Mouse (Mus musculus) midbrain, embryonic 15.5 days (tissue): ENCODE measurements around the gene Syce1l. TPM values are rescaled to one million over a fixed set of nuclear protein-coding genes. Genes with fewer than 3 reads are reported as not detected.

Source experiments
- ATAC-seq: fragments of 200-750 bp; cut with Nextera tagmentation; replicated peaks from 2 replicates; pipeline ENCODE4 v1.8.0; 2017; ENCODE audit warnings: moderate TSS enrichment
- H3K27ac ChIP-seq: fragments of 300-500 bp; sonication (generic); 2 replicates; pipeline ENCODE4 v1.5.1; 2015; ENCODE audit warnings: mild to moderate bottlenecking, inconsistent platforms
- H3K27me3 ChIP-seq: fragments of 300-500 bp; sonication (generic); replicated peaks from 2 replicates; pipeline ENCODE4 v1.6.1; 2015; ENCODE audit warnings: inconsistent platforms
- H3K36me3 ChIP-seq: fragments of 300-500 bp; sonication (generic); replicated peaks from 2 replicates; pipeline ENCODE4 v1.6.1; 2015; ENCODE audit warnings: inconsistent platforms
- H3K4me1 ChIP-seq: fragments of 300-500 bp; sonication (generic); 2 replicates; pipeline ENCODE4 v1.6.1; 2015; ENCODE audit warnings: inconsistent platforms
- H3K4me2 ChIP-seq: fragments of 300-500 bp; sonication (generic); 2 replicates; pipeline ENCODE4 v1.6.1; 2015; ENCODE audit warnings: inconsistent platforms, mild to moderate bottlenecking, moderate library complexity
- H3K4me3 ChIP-seq: fragments of 300-500 bp; sonication (generic); 2 replicates; pipeline ENCODE4 v1.5.1; 2015; ENCODE audit warnings: mild to moderate bottlenecking, inconsistent platforms
- H3K9ac ChIP-seq: fragments of 300-500 bp; sonication (generic); 2 replicates; pipeline ENCODE4 v1.6.1; 2015; ENCODE audit warnings: mild to moderate bottlenecking, inconsistent platforms
- H3K9me3 ChIP-seq: fragments of 300-500 bp; sonication (generic); 2 replicates; pipeline ENCODE4 v1.6.1; 2016; ENCODE audit warnings: inconsistent platforms
- WGBS: fragments of 180-500 bp; shearing (Covaris S2); methylation state at CpG from one replicate; pipeline ENCODE4 v1.1.7; 2015; ENCODE audit warnings: mixed read lengths; 5-methylcytosine and 5-hydroxymethylcytosine counted together
- polyA plus RNA-seq: library from polyadenylated mRNA; unstranded; fragments of >200 nt; fragmentation: Nextera tagmentation; extraction: Ambion mirVana; gene quantifications from 2 replicates; pipeline ENCODE4 v1.2.1, GENCODE M21; 2015

The Syce1l gene
- polyA plus RNA-seq, 1 experiment from 2014 or later, result not detected

- ATAC-seq, result no peak
- no peak overlapping the region for H3K4me2 ChIP-seq
- no peak overlapping the region for H3K27ac ChIP-seq
- no peaks in the 10 kb centered on the region for H3K27me3 ChIP-seq
- H3K4me3 ChIP-seq, result no peak overlapping the region
- H3K9me3 ChIP-seq, result no peaks in the 10 kb centered on the region
- H3K4me1 ChIP-seq, result no peaks in the 10 kb centered on the region
- no peaks in the 10 kb centered on the region for H3K36me3 ChIP-seq
- no peak overlapping the region for H3K9ac ChIP-seq
- 89% methylated on average over 5 of the region's 5 CpGs for WGBS
Observed at GRCm38 (mm10) chr8:113656154-113656553, 13.1 kb downstream of the Syce1l start.

DNA sequence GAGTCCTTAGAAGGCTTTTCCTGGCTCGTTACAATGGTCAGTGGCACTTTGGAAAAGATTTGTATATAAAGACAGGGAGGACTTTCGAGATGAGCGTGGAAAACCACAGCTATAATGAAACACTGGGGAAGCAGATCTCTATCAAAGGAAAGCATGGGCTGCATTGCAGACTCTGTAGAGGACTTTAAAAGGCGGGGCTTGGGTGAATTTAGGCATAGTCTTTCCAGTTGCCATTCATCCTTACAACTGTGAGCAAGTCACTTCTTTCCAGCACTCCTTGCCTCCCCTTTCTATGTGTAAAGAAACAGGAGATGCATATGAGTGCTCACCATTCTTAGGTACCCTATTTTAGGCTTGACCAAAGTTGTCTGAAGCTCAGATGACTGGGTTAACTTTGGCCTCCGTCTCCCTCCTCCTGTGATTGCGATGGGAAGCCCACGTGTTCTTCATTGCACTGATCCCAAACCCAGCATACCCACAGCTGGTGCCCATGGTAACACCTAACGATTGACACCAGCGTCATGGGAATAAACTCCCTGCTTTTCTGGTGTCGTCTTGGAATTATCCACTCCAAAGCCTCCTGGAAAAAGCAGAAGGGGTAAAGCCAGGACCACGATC is 13.8 kb downstream of the Syce1l start:
- Histone ChIP-seq H3K27me3 (no peaks in the 10 kb centered on the region), H3K9ac (no peak overlapping the region), H3K9me3 (no peaks in the 10 kb centered on the region), H3K36me3 (no peaks in the 10 kb centered on the region), H3K4me2 (no peak overlapping the region), H3K4me1 (no peaks in the 10 kb centered on the region), H3K4me3 (no peak overlapping the region), H3K27ac (no peak overlapping the region)
- no peak for ATAC-seq
- 81% methylated on average over 11 of the region's 11 CpGs for WGBS

- 96% methylated on average over 1 of the region's 1 CpGs for WGBS
- H3K27me3 ChIP-seq, result no peaks in the 10 kb centered on the region
- H3K9ac ChIP-seq, result no peak overlapping the region
- H3K27ac ChIP-seq, result no peak overlapping the region
- H3K9me3 ChIP-seq, result no peaks in the 10 kb centered on the region
- H3K4me1 ChIP-seq, result peaks cover 4% of the 10 kb centered on the region; the same call in 1 of the 2 replicates
- no peak overlapping the region for H3K4me2 ChIP-seq
- H3K36me3 ChIP-seq, result no peaks in the 10 kb centered on the region
- no peak overlapping the region for H3K4me3 ChIP-seq
- no peak for ATAC-seq
Observed at GRCm38 (mm10) chr8:113660128-113660527, 17.1 kb downstream of the Syce1l start.

DNA sequence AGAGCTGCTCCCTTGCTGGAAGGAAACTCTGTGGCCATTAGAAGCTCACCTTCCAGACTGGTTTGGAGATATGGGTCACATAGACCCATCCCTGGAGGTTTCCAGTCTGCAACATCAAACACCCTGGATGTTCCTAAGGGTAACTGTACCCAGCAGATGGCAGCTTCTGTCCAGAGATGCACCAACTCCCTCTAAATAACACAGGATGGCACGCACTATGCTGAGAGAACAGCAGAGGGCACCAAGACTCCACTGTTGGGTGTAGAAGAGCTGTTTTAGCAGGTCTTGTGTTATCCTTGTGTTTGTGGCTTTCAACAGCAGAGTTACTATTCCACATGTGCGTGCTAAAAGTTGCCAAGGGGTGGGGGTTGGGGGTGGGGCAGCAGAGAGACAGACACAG is 21.5 kb downstream of the Syce1l start:
- H3K9ac ChIP-seq, result no peak overlapping the region
- no peak overlapping the region for H3K4me2 ChIP-seq
- no peaks in the 10 kb centered on the region for H3K36me3 ChIP-seq
- WGBS, result 10% methylated on average over 2 of the region's 2 CpGs
- H3K27ac ChIP-seq, result no peak overlapping the region
- no peak overlapping the region for H3K4me3 ChIP-seq
- peaks cover 4% of the 10 kb centered on the region; the same call in 1 of the 2 replicates for H3K4me1 ChIP-seq
- H3K27me3 ChIP-seq, result no peaks in the 10 kb centered on the region
- H3K9me3 ChIP-seq, result no peaks in the 10 kb centered on the region
- peak; percentile 89 for ATAC-seq

DNA sequence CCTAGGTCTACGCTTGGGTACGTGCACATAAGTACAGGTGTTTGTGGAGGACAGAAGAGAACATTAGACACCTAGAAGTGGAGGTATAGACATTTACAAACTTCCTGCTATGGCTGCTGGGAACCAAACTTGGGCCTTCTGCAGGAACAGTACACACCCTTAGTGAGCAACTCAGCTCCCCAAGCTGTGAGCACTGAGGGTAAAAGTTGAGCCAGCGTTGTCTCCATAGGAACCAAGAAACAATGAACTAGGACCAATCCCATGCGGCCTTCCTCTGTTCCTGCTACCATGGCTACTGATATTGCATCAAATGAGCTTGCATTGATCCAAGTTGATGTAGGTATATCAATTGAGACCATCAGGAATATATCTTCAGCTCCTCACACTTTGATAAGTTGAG is 22.0 kb downstream of the Syce1l start:
- H3K9me3 ChIP-seq, result no peaks in the 10 kb centered on the region
- no peak overlapping the region for H3K9ac ChIP-seq
- peak; percentile 52; the same call in 1 of the 2 replicates for ATAC-seq
- H3K27me3 ChIP-seq, result no peaks in the 10 kb centered on the region
- no peak overlapping the region for H3K27ac ChIP-seq
- no peak overlapping the region for H3K4me3 ChIP-seq
- H3K36me3 ChIP-seq, result no peaks in the 10 kb centered on the region
- no peak overlapping the region for H3K4me2 ChIP-seq
- 46% methylated on average over 4 of the region's 4 CpGs for WGBS
- H3K4me1 ChIP-seq, result peaks cover 4% of the 10 kb centered on the region; the same call in 1 of the 2 replicates

- no peak overlapping the region for H3K27ac ChIP-seq
- no peaks in the 10 kb centered on the region for H3K27me3 ChIP-seq
- no peak overlapping the region for H3K4me3 ChIP-seq
- no peak overlapping the region for H3K9ac ChIP-seq
- no peaks in the 10 kb centered on the region for H3K9me3 ChIP-seq
- H3K36me3 ChIP-seq, result no peaks in the 10 kb centered on the region
- peaks cover 4% of the 10 kb centered on the region; the same call in 1 of the 2 replicates for H3K4me1 ChIP-seq
- no peak for ATAC-seq
- no peak overlapping the region for H3K4me2 ChIP-seq
- 62% methylated on average over 8 of the region's 8 CpGs for WGBS
Observed at GRCm38 (mm10) chr8:113665951-113666350, 22.9 kb downstream of the Syce1l start.

DNA sequence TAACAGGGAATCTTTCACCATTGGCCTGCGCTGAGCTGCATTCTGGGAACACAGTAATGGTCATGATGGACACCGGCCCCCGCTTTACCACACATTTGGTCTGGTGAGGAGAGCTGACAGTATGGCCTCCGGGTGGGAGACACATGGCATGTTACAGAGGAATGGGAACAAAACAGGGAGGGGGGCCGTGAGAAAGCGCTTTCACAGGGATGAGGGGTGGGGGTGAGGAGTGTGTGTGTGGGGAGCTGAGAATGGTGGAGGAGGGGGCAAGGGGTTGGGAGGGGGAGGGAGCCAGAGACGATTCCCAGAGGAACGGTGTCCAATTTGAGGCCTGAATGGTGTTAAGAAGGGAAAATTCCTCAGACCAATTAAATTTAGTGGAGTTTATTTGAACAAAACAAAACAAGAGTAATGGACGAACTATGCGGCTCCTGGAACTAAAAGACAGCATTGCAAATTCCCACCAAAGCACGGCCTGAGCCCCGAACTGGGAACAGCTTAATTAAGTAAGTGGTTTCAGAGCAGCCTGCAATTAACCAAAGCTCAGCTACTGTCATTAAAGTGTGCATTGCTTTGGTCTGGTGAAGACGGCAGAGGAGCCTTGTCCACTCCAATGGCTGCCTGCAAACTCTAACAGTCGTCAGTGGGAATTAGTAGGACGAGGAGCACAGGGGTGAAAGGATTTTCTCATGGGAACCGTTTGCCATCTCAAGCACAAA is 23.9 kb downstream of the Syce1l start:
- H3K27me3 ChIP-seq, result no peaks in the 10 kb centered on the region
- no peaks in the 10 kb centered on the region for H3K9me3 ChIP-seq
- H3K4me3 ChIP-seq, result no peak overlapping the region
- H3K9ac ChIP-seq, result no peak overlapping the region
- 71% methylated on average over 16 of the region's 16 CpGs for WGBS
- H3K4me2 ChIP-seq, result no peak overlapping the region
- no peak overlapping the region for H3K27ac ChIP-seq
- peaks cover 4% of the 10 kb centered on the region; the same call in 1 of the 2 replicates for H3K4me1 ChIP-seq
- ATAC-seq, result no peak
- H3K36me3 ChIP-seq, result no peaks in the 10 kb centered on the region

DNA sequence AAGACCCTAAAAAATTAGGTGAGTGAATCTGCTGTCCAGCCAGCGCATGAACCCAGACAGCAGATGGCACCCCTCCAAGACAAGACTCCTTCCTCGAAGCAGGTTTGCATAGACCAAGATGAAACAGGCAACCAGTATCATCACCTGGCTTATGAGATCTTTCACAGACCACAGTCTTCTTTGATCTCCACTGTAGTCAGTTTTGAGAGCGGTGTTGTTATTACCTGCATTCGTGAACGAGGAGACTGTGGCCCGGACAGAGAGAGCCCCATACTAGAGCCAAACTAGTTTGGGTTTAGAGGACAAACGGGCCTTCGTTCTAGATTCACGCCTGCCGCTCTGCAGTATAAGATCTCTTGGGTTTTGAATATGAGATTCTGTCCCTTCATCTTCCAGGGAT is 26.9 kb downstream of the Syce1l start:
- Histone ChIP-seq H3K4me1 (peaks cover 2% of the 10 kb centered on the region; the same call in 1 of the 2 replicates), H3K9ac (no peak overlapping the region)
- 91% methylated on average over 10 of the region's 10 CpGs for WGBS

DNA sequence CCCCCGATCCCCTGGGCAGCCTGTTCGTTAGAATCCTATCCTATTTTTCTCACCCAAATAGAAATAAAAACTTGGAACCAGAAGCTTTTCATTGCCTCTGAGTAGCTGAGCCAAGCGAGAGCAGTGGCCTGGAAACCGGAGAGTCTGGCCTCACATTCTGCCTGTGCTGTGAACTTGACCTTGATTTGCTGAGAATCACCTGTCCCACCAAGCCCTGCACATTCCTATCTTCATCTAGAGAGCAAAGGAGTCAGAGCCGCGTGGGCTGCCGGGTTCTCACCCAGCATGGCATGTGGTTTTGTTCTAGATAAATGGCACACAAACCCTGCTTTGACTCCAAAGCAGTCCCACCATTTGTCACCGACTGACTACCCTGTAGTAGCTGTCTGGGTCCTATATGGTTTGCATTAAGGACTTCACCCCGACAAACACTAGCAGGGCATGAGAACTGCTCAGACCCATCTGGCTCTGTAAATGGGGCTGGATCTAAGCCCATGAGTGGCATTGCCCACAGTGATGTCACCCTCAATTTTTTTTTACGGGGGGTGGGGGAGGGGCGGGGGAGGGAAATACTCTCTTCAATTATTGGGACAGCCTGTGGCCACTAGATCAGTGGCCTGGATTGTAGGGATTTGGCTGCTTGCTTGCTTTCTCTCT is 29.7 kb downstream of the Syce1l start:
- 75% methylated on average over 11 of the region's 11 CpGs for WGBS
- no peaks in the 10 kb centered on the region for H3K27me3 ChIP-seq
- ATAC-seq, result no peak
- H3K4me3 ChIP-seq, result no peak overlapping the region
- no peak overlapping the region for H3K27ac ChIP-seq
- no peaks in the 10 kb centered on the region for H3K4me1 ChIP-seq
- H3K9ac ChIP-seq, result no peak overlapping the region
- no peaks in the 10 kb centered on the region for H3K36me3 ChIP-seq
- no peak overlapping the region for H3K4me2 ChIP-seq
- no peaks in the 10 kb centered on the region; the same call in 1 of the 2 replicates for H3K9me3 ChIP-seq

More for the DNA sequence above, 26.9 kb downstream of the Syce1l start:
- no peak overlapping the region for H3K4me3 ChIP-seq
- H3K27ac ChIP-seq, result no peak overlapping the region
- no peak for ATAC-seq
- H3K27me3 ChIP-seq, result no peaks in the 10 kb centered on the region
- H3K9me3 ChIP-seq, result no peaks in the 10 kb centered on the region
- H3K4me2 ChIP-seq, result no peak overlapping the region
- H3K36me3 ChIP-seq, result no peaks in the 10 kb centered on the region

- no peaks in the 10 kb centered on the region for H3K27me3 ChIP-seq
- H3K9ac ChIP-seq, result no peak overlapping the region
- no peak for ATAC-seq
- H3K4me3 ChIP-seq, result no peak overlapping the region
- H3K4me2 ChIP-seq, result no peak overlapping the region
- no peaks in the 10 kb centered on the region for H3K36me3 ChIP-seq
- no peaks in the 10 kb centered on the region for H3K4me1 ChIP-seq
- no peak overlapping the region for H3K27ac ChIP-seq
- H3K9me3 ChIP-seq, result no peaks in the 10 kb centered on the region; the same call in 1 of the 2 replicates
- 20% methylated on average over 3 of the region's 3 CpGs for WGBS
Observed at GRCm38 (mm10) chr8:113673300-113673699, 30.3 kb downstream of the Syce1l start.

- ATAC-seq, result no peak
- no peak overlapping the region for H3K4me3 ChIP-seq
- H3K4me2 ChIP-seq, result no peak overlapping the region
- no peak overlapping the region for H3K9ac ChIP-seq
- no peaks in the 10 kb centered on the region; the same call in 1 of the 2 replicates for H3K9me3 ChIP-seq
- H3K27ac ChIP-seq, result no peak overlapping the region
- no peaks in the 10 kb centered on the region for H3K27me3 ChIP-seq
- H3K4me1 ChIP-seq, result no peaks in the 10 kb centered on the region
- H3K36me3 ChIP-seq, result no peaks in the 10 kb centered on the region
- WGBS, result 88% methylated on average over 3 of the region's 3 CpGs
Observed at GRCm38 (mm10) chr8:113674611-113675010, 31.6 kb downstream of the Syce1l start.

GRCm38 (mm10) chr8:113675281-113675680 is 32.3 kb downstream of the Syce1l start:
- 66% methylated on average over 2 of the region's 2 CpGs for WGBS
- Histone ChIP-seq H3K4me2 (no peak overlapping the region), H3K4me3 (no peak overlapping the region), H3K4me1 (no peaks in the 10 kb centered on the region), H3K9ac (no peak overlapping the region), H3K9me3 (no peaks in the 10 kb centered on the region; the same call in 1 of the 2 replicates), H3K27ac (no peak overlapping the region), H3K27me3 (no peaks in the 10 kb centered on the region), H3K36me3 (no peaks in the 10 kb centered on the region)
- ATAC-seq, result no peak
